Mouse (Mus musculus) regulatory T cell (primary cell): ENCODE data around the gene Insrr.
"Not testable (repeated sequence)": the region's sequence is repeated elsewhere in the genome, so short reads cannot be mapped to it uniquely, and the experiment has no call there.

ENCODE experiments used
- in situ Hi-C: fragments of 300-600 bp; cut with MboI, MseI; formaldehyde crosslinking; loops from one replicate; pipeline ENCODE4 v1.15.1; 2025; ENCODE audit warnings: high pct_unique_total_duplicates

The Insrr gene

DNA sequence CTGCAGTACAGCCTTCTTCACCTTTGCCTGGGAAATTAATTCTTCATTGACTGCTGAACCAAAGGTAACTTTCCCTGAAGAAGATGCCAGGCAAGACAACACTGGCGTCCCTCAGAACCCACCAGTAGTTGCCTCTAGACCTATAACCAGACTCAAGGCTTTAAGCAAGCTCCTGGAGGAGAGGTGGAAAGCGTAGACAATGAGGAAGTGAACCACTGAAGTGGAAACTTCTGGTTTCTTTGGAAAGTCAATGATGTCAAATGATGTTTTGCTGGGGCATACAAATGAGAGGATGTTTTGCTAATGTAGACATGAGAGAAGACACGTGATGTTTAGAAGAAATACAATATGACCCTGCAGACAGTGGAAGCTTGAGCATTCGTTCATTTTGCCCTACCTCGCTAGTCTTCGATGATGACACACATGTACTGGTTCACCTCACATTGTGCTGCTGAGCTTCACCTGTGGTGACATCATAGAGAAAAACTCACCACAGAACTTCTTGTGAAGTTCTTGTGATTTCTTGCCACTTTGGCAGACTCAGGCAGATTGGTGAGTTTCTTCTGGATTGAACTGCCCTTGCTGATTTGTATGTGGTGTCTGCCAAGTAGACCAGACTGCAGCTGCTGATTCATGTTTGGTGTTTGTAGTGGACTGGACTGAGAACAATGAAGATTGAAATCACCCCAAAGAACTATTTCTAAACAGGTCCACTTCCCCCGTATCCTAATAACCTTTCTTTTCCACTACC, 35.5 kb downstream of the Insrr start:
- in situ Hi-C loops: no loop called here

DNA sequence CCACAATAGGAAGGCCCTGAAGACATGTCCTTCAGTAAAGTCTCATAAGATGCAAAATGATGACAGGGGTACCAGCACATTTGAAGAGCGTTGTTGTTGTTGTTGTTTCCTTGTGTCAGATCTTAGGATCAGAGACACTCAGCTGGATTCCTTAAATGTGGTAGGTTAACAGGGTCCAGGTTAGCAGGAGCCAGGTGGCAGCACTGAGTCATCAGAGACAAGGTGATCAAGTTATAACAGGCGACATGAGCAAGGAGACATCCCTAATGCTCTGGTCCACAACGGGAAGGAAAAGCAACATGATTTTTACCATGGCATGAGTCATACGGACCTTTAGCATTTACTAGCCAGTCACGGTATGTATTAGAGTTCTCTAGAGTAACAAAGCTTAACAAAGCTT, 36.7 kb downstream of the Insrr start:
- in situ Hi-C loops: no loop called here

DNA sequence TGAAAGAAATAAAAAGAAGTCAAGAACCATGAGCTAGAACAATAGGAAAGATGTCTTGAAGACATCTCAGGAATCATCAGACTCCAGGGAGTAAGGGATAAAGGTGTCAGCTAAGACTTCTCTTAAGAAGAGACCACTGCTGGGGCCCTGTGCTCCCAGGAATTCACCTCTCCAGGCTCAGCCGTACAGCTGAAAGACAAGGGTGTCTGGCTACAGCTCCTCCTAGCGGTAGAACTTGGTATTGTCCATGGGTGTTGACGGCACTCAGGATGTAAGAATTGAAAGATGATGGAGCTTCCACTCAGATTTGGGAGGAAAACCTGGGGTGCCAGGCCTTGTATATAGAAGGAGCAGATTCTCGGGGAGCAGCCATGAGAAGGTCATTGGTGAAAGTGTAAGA, 41.9 kb downstream of the Insrr start:
- in situ Hi-C loops: no loop called here

DNA sequence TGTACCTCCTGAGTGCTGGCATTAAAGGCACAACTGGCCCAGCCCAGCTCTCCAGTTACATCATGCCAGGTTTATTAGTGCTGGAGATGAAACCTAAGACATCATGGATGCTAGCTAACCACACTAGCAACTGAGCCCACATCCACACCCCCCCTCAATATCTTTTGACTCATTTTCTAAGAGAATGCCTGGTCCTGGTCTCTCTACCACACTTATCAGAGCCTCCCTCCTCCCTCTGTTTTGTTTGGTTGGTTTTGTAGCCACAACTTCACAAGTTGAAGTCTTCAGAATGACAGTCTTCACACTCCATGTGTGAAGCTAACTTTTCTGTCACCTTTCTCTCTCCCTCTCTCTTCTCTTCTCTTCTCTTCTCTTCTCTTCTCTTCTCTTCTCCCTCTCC, 44.1 kb downstream of the Insrr start:
- in situ Hi-C loops: no loop called here

DNA sequence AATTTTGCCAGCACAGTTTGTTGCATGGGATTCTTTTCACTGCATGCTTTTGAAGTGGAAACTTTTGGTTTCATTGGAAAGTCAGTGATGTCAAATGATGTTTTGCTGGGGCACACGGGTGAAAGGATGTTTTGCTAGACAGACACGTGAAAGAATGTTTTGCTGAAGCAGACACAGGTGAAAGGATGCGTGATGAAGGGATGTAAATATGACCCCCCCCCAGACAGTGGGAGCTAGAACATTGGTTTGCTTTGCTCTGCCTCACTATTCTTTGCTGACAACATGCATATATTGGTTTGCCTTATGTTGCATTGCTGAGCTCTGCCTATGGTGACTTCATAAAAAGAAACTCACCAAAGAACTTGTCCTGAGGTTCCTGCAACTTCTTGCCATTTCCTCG, 48.2 kb downstream of the Insrr start:
- in situ Hi-C loops: no loop called here

DNA sequence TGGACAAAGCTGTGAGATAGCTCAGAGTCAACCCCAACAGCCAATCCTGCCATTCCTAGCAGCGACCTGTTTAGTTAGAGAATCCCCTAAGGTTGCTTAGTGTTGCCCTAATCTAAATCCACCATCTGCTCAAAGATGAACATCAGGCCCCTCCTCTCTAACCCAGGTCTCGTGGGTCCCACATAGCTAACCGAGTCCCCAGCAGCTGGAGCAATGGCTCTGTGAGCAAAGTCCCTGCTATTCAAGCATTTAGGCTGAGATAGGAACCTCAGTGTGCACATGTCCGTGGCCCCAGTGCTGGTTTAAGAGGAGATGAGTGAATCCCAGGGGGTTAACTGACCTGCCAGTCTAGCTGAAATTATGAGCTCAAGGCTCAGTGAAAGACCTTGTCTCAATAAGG, 49.4 kb downstream of the Insrr start:
- in situ Hi-C loops: no loop called here

DNA sequence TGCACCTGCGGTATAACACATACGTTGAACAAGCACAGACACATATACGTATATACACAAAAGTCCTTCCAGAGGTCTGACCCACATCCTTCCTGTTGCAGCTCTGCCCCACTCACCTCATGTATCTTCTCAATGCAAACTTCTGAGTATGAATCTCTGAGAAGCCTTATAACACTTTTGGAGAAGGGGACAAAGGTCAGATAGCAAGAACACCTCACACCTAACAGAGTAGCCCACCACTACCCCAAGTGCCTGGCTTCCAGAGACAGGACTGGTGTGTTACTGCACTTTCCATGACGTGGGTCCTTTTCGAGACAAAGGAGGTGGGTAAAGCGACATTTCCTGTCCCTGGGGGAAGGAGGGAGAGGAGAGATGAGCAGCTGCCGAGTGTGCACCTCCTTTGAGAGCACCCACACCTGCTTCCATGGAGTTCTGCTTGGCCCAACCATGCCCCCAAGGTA, 49.9 kb downstream of the Insrr start, which contains the start of gene Sh2d2a:
TSS of gene Sh2d2a (plus strand) at position 106 of the 461 bp plus-strand sequence.
- in situ Hi-C loops: no loop called here

DNA sequence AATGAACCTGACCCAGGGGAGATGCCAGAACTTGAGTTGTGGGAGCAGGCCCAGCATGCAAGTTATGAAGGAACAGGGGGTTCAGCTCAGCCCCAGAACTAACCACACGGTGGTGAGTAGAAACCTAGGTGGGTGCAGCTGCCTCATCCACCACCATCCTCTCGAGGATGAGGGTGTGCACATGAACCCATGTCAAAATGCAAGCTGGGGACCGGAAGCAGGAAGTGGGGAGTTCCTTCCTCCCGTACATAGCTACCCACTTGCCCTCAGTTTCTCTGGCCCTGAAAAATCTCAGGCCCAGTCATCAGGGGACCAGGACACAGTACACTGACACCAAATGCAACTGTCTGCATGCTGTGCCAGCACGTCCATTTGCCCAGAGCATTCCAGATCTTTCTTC, 50.9 kb downstream of the Insrr start:
- in situ Hi-C loops: no loop called here

DNA sequence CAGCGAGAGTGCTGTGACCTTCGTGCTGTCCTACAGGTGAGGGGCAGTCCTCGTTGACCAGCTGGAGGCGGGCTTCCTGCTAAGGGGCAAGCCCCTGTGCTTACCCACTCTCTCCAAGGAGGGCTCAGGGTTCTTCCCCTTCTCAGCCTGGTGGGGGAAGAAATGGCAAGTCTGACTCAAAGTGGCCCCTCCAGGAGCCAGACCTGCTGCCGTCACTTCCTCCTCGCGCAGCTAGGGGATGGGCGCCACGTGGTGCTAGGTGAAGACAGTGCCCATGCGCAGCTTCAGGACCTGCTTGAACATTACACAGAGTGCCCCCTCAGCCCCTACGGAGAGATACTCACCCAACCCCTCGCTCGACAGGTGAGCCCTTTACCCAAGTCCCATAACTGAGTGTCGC, 52.4 kb downstream of the Insrr start:
- in situ Hi-C loops: no loop called here

DNA sequence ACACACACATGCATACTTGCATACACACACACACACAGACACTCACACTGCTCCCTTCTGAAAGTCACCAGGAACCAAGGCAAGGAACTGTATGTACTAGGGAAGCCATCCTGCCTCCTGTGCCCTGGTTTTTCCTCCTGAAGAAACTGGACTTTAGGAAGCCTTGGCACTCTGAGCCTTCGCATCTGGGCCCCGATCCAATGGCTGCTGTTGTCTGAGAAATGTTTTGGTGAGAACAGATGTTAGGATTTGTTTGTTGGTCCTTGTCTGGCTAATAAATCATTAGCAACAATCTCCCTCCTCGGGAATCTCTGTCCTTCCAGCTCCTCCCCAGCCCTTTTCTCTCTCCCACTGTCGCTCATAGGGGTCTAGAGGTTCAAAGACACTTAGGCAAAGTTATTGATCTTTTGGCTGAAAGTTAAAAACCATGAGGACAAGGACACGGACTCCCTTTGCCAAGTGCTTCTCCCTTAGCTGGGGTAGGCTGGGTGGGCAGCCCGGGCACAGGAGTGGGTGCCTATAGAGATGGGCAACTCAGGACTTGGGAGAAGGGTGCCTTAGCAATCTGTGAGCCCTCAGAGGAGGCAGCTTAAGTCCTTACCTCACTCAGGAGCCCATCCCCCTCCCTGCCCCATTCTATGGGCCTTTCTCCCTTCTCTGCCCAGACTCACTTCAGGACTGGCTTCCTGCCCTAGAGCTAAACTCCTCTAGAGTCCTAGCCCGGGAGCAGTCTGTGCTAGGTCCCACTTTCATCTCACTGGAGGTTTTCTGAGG, 58.2 kb downstream of the Insrr start:
- in situ Hi-C loops: loop anchor here (5.0 kb wide), 2 partner anchors 38 to 83 kb away; no protein-coding TSS in a partner anchor

DNA sequence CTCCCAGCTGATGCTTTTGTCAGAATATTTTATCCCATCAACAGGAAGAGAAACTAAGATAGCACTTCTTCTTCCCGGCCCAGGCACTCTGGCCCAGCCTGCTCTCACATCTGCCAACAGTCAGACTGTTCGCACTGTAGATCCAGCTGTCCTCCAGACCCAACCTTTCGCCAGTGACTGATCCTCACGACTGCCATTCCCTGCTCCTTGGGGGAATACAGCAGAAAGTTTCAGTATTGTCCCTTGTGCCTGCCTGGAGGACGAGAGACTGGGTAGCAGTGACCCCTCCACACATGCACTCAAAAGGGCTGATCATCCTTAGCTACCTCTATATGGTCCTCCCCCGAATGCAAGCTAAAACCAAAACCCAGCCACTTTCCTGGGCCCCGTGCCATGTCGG, 59.2 kb downstream of the Insrr start:
- in situ Hi-C loops: loop anchor here (5.0 kb wide), 2 partner anchors 39 to 84 kb away; no protein-coding TSS in a partner anchor

DNA sequence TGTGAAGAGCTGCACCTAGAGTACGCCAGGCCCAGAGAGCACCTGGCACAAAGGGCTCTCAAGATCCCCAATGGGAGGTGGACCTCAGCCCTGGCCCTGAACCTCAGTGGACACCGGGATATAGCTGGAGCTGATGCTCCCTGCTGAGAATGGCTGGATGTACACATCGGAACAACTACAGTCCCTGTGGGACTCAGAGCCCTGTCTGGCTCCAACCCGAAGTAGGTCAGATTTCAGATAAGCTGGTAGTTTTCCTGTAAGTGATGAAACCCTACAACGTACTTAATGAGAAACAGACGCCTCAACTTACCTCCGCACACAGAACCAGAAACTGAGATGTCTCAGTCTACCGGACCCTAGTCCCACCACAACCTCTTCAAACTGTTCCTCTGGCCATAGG, 60.9 kb downstream of the Insrr start:
- in situ Hi-C loops: loop anchor here (5.0 kb wide), 2 partner anchors 40 to 85 kb away; no protein-coding TSS in a partner anchor

DNA sequence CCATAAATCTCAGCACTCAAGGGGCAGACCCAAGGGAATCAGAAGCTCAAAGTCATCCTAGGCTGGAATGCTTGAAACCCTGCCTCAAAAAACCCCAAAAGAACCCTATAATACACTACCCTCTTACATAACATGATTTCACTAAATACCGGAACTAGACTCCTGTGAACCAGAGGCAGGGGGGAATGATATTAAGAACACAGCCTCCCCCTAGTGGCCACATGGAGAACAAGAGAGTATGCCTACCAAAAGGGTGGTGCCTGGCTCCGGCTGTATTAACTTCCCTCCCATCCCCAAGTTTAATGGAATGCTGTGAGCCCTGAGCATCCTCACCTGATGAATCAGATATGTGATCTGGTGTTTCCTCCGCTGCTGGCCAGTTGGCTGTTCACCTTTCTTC, 63.1 kb downstream of the Insrr start:
- in situ Hi-C loops: loop anchor here (5.0 kb wide), 2 partner anchors 43 to 88 kb away; no protein-coding TSS in a partner anchor

DNA sequence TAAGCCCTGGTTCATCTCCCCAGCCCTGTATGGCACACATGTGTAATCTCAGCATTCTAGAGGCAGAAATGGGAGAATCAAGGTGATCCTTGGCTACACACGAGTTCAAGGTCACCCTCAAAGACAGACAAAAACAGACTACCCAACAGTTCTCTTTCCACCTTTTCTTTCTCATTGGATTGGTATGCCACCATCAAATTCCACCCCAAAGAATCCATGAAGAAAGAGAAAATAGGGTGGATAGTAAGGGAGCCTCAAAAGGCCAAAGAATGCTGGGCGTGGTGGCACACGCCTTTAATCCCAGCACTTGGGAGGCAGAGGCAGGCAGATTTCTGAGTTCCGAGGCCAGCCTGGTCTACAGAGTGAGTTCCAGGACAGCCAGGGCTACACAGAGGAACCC, 67.4 kb downstream of the Insrr start:
- in situ Hi-C loops: not testable (repeated sequence)
